Mouse (Mus musculus) hindbrain, embryonic 14.5 days (tissue): ENCODE data around the gene Bcl2. TPM values are rescaled to one million over a fixed set of nuclear protein-coding genes. Genes with fewer than 3 reads are reported as not detected.

Source experiments
- ATAC-seq: fragments of 200-750 bp; cut with Nextera tagmentation; 2 replicates; pipeline ENCODE4 v1.8.0; 2017; ENCODE audit warnings: moderate number of reproducible peaks, mild to moderate bottlenecking, moderate TSS enrichment, moderate library complexity; ENCODE audit not compliant: low FRiP score
- DNase-seq: peaks from one replicate; pipeline ENCODE4 v3.0.0-alpha.2; 2015; ENCODE audit warnings: low spot score
- H3K27ac ChIP-seq: fragments of 300-500 bp; sonication (generic); 2 replicates; pipeline ENCODE4 v1.5.1; 2014; ENCODE audit warnings: mild to moderate bottlenecking, moderate library complexity
- H3K27me3 ChIP-seq: fragments of 300-500 bp; sonication (generic); 2 replicates; pipeline ENCODE4 v1.6.1; 2014; ENCODE audit warnings: mild to moderate bottlenecking, low read length, mixed read lengths; ENCODE audit not compliant: control insufficient read depth, insufficient read depth
- H3K36me3 ChIP-seq: fragments of 300-500 bp; sonication (generic); replicated peaks from 2 replicates; pipeline ENCODE4 v1.6.1; 2014; ENCODE audit not compliant: control insufficient read depth, insufficient read depth
- H3K4me1 ChIP-seq: fragments of 300-500 bp; sonication (generic); replicated peaks from 2 replicates; pipeline ENCODE4 v1.6.1; 2014; ENCODE audit warnings: antibody characterized with exemption, low read length, mixed read lengths; ENCODE audit not compliant: control insufficient read depth, insufficient read depth
- H3K4me2 ChIP-seq: fragments of 300-500 bp; sonication (generic); replicated peaks from 2 replicates; pipeline ENCODE4 v1.6.1; 2014; ENCODE audit warnings: mild to moderate bottlenecking, moderate library complexity
- H3K4me3 ChIP-seq: fragments of 300-500 bp; sonication (generic); replicated peaks from 2 replicates; pipeline ENCODE4 v1.5.1; 2014; ENCODE audit warnings: mild to moderate bottlenecking, low read length
- H3K9ac ChIP-seq: fragments of 300-500 bp; sonication (generic); 2 replicates; pipeline ENCODE4 v1.6.1; 2014
- H3K9me3 ChIP-seq: fragments of 300-500 bp; sonication (generic); 2 replicates; pipeline ENCODE4 v1.6.1; 2016; ENCODE audit warnings: low read length; ENCODE audit not compliant: control insufficient read depth
- WGBS: fragments of 180-500 bp; shearing (Covaris S2); extraction: QIAGEN DNeasy Blood & Tissue Kit; methylation state at CpG from one replicate; pipeline ENCODE4 v1.1.7; 2014; 5-methylcytosine and 5-hydroxymethylcytosine counted together
- polyA plus RNA-seq: library from polyadenylated mRNA; unstranded; fragments of >200 nt; fragmentation: Nextera tagmentation; extraction: Ambion mirVana; gene quantifications from 2 replicates; pipeline ENCODE4 v1.2.1, GENCODE M21; 2014

The Bcl2 gene
- polyA plus RNA-seq, 1 experiment from 2014 or later = 11.9 TPM

GRCm38 (mm10) chr1:106682829-106683228 is 31.2 kb downstream of the Bcl2 start:
- Histone ChIP-seq H3K4me1 (no peaks in the 10 kb centered on the region), H3K36me3 (no peaks in the 10 kb centered on the region), H3K4me3 (no peak overlapping the region), H3K9ac (no peak overlapping the region), H3K27me3 (no peaks in the 10 kb centered on the region), H3K4me2 (no peak overlapping the region), H3K27ac (no peak overlapping the region), H3K9me3 (no peaks in the 10 kb centered on the region)
- DNase-seq = no peak
- 93% methylated on average over 3 of the region's 3 CpGs for WGBS
- no peak for ATAC-seq

- Histone ChIP-seq H3K9me3 (no peaks in the 10 kb centered on the region), H3K27ac (no peak overlapping the region), H3K4me2 (no peak overlapping the region), H3K9ac (no peak overlapping the region), H3K36me3 (no peaks in the 10 kb centered on the region), H3K4me3 (no peak overlapping the region), H3K4me1 (no peaks in the 10 kb centered on the region), H3K27me3 (no peaks in the 10 kb centered on the region)
- DNase-seq (no peak), ATAC-seq (no peak)
- WGBS = 84% methylated on average over 6 of the region's 6 CpGs
Measured at GRCm38 (mm10) chr1:106679800-106680515, 34.1 kb downstream of the Bcl2 start.

- no peaks in the 10 kb centered on the region for H3K27me3 ChIP-seq
- no peaks in the 10 kb centered on the region for H3K4me1 ChIP-seq
- DNase-seq (no peak), ATAC-seq (no peak)
- no peaks in the 10 kb centered on the region for H3K9me3 ChIP-seq
- H3K4me2 ChIP-seq = no peak overlapping the region
- H3K27ac ChIP-seq = no peak overlapping the region
- 83% methylated on average over 5 of the region's 5 CpGs for WGBS
- no peak overlapping the region for H3K4me3 ChIP-seq
- H3K9ac ChIP-seq = no peak overlapping the region
- no peaks in the 10 kb centered on the region for H3K36me3 ChIP-seq
Measured at GRCm38 (mm10) chr1:106678060-106678478, 36.0 kb downstream of the Bcl2 start.

- ATAC-seq (no peak; the same call in 1 of the 2 replicates), DNase-seq (no peak)
- Histone ChIP-seq H3K4me2 (no peak overlapping the region), H3K27ac (no peak overlapping the region), H3K9ac (no peak overlapping the region), H3K27me3 (no peaks in the 10 kb centered on the region), H3K36me3 (no peaks in the 10 kb centered on the region), H3K4me1 (no peaks in the 10 kb centered on the region), H3K9me3 (no peaks in the 10 kb centered on the region), H3K4me3 (no peak overlapping the region)
- 66% methylated on average over 8 of the region's 8 CpGs for WGBS
Measured at GRCm38 (mm10) chr1:106666140-106667088, 47.7 kb downstream of the Bcl2 start.

GRCm38 (mm10) chr1:106664978-106665377 is 49.1 kb downstream of the Bcl2 start:
- Histone ChIP-seq H3K27me3 (no peaks in the 10 kb centered on the region), H3K4me2 (no peak overlapping the region), H3K4me3 (no peak overlapping the region), H3K27ac (no peak overlapping the region), H3K9me3 (no peaks in the 10 kb centered on the region), H3K36me3 (no peaks in the 10 kb centered on the region), H3K9ac (no peak overlapping the region), H3K4me1 (no peaks in the 10 kb centered on the region)
- WGBS = 100% methylated on average over 1 of the region's 1 CpGs
- no peak for DNase-seq
- no peak for ATAC-seq

GRCm38 (mm10) chr1:106662486-106662885 is 51.6 kb downstream of the Bcl2 start:
- no peaks in the 10 kb centered on the region for H3K36me3 ChIP-seq
- ATAC-seq = no peak
- H3K4me3 ChIP-seq = no peak overlapping the region
- no peaks in the 10 kb centered on the region for H3K27me3 ChIP-seq
- no peaks in the 10 kb centered on the region for H3K9me3 ChIP-seq
- no peak for DNase-seq
- no peak overlapping the region for H3K9ac ChIP-seq
- H3K4me1 ChIP-seq = no peaks in the 10 kb centered on the region
- WGBS = 91% methylated on average over 5 of the region's 5 CpGs
- no peak overlapping the region for H3K27ac ChIP-seq
- no peak overlapping the region for H3K4me2 ChIP-seq

- 94% methylated on average over 4 of the region's 5 CpGs for WGBS
- no peaks in the 10 kb centered on the region for H3K9me3 ChIP-seq
- no peaks in the 10 kb centered on the region for H3K36me3 ChIP-seq
- no peak overlapping the region for H3K9ac ChIP-seq
- no peak overlapping the region for H3K4me2 ChIP-seq
- H3K4me1 ChIP-seq = no peaks in the 10 kb centered on the region
- no peak overlapping the region for H3K4me3 ChIP-seq
- H3K27ac ChIP-seq = no peak overlapping the region
- ATAC-seq (no peak), DNase-seq (no peak)
- H3K27me3 ChIP-seq = no peaks in the 10 kb centered on the region
Measured at GRCm38 (mm10) chr1:106658293-106658847, 55.7 kb downstream of the Bcl2 start.

- H3K36me3 ChIP-seq = no peaks in the 10 kb centered on the region
- H3K9ac ChIP-seq = no peak overlapping the region
- ATAC-seq (no peak), DNase-seq (no peak)
- 80% methylated on average over 5 of the region's 5 CpGs for WGBS
- H3K27me3 ChIP-seq = no peaks in the 10 kb centered on the region
- H3K9me3 ChIP-seq = no peaks in the 10 kb centered on the region
- no peaks in the 10 kb centered on the region for H3K4me1 ChIP-seq
- no peak overlapping the region for H3K4me2 ChIP-seq
- H3K27ac ChIP-seq = no peak overlapping the region
- H3K4me3 ChIP-seq = no peak overlapping the region
Measured at GRCm38 (mm10) chr1:106656207-106656738, 57.8 kb downstream of the Bcl2 start.

- Histone ChIP-seq H3K4me2 (no peak overlapping the region), H3K9ac (no peak overlapping the region), H3K4me3 (no peak overlapping the region), H3K36me3 (no peaks in the 10 kb centered on the region), H3K4me1 (peaks cover 6% of the 10 kb centered on the region; the same call in 1 of the 2 replicates), H3K27me3 (no peaks in the 10 kb centered on the region), H3K9me3 (no peaks in the 10 kb centered on the region), H3K27ac (no peak overlapping the region)
- ATAC-seq (no peak), DNase-seq (no peak)
- 90% methylated on average over 6 of the region's 6 CpGs for WGBS
Measured at GRCm38 (mm10) chr1:106654254-106654653, 59.8 kb downstream of the Bcl2 start.
